Mouse (Mus musculus) adipocyte (in vitro differentiated cells): Measurements from ENCODE around the gene Brd3os.
A peak's percentile ranks its signal among the peaks of the same experiment; 100 is the strongest.

ENCODE experiments used
- DNase-seq: peaks from one replicate; pipeline ENCODE4 v3.0.0-alpha.2; 2016; ENCODE audit warnings: low spot score

Brd3os gene

GRCm38 (mm10) chr2:27441767-27442707 lies at the start of gene Brd3os:
Gene Brd3os (plus strand): TSS chr2:27442324.
- DNase-seq: peak; percentile 99

GRCm38 (mm10) chr2:27394158-27394832 lies 47.8 kb upstream of the Brd3os start:
- DNase-seq: no peak

- DNase-seq: no peak
Measured at GRCm38 (mm10) chr2:27396656-27397440, 45.3 kb upstream of the Brd3os start.

- DNase-seq: no peak
Measured at GRCm38 (mm10) chr2:27400083-27400482, 42.0 kb upstream of the Brd3os start.

- DNase-seq: no peak
Measured at GRCm38 (mm10) chr2:27401544-27401943, 40.6 kb upstream of the Brd3os start.

- no peak for DNase-seq
Measured at GRCm38 (mm10) chr2:27404375-27405093, 37.6 kb upstream of the Brd3os start.

- no peak for DNase-seq
Measured at GRCm38 (mm10) chr2:27405094-27405884, 36.8 kb upstream of the Brd3os start.

- DNase-seq: no peak
Measured at GRCm38 (mm10) chr2:27406928-27407327, 35.2 kb upstream of the Brd3os start.

GRCm38 (mm10) chr2:27408194-27408593 lies 33.9 kb upstream of the Brd3os start:
- DNase-seq: no peak

GRCm38 (mm10) chr2:27410518-27411140 lies 31.5 kb upstream of the Brd3os start:
- no peak for DNase-seq

- peak; percentile 18 for DNase-seq
Measured at GRCm38 (mm10) chr2:27411688-27412174, 30.4 kb upstream of the Brd3os start.

- no peak for DNase-seq
Measured at GRCm38 (mm10) chr2:27412245-27412800, 29.8 kb upstream of the Brd3os start.

- DNase-seq: no peak
Measured at GRCm38 (mm10) chr2:27413582-27413935, 28.6 kb upstream of the Brd3os start.

- no peak for DNase-seq
Measured at GRCm38 (mm10) chr2:27413936-27414657, 28.0 kb upstream of the Brd3os start.

- no peak for DNase-seq
Measured at GRCm38 (mm10) chr2:27415060-27415783, 26.9 kb upstream of the Brd3os start.

GRCm38 (mm10) chr2:27416425-27416824 lies 25.7 kb upstream of the Brd3os start:
- DNase-seq: no peak

GRCm38 (mm10) chr2:27417648-27418153 lies 24.4 kb upstream of the Brd3os start:
- DNase-seq: no peak

GRCm38 (mm10) chr2:27418577-27419070 lies 23.5 kb upstream of the Brd3os start:
- DNase-seq: no peak
